ENCODE assay signal across 8 mouse cellular contexts in the genomic region with DNA sequence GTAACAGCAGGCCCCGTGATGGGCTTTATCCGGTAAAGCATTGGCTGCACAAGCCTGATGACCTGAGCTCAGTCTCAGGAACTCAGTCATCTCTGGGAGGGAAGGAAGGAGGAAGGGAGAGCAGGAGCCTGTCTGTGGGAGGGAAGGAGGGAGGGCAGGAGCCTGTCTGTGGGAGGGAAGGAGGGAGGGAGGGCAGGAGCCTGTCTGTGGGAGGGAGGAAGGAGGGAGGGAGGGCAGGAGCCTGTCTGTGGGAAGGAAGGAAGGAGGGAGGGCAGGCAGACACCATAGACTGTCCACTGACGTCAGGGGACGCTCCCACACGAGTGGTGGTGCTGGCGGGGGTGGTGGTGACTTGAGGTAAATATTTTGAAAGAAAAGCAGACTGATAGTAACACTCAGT. TPM values are rescaled to one million over a fixed set of nuclear protein-coding genes. Genes with fewer than 3 reads are reported as not detected.
A peak's percentile ranks its signal among the peaks of the same experiment; 100 is the strongest.
DNase-seq lines count a peak whose midpoint lies in the region; ATAC-seq and TF ChIP-seq lines count a peak whose summit lies in the region.
"Had no signal": no experiment of that assay in that cellular context is flagged by ENCODE, and none has a peak within 500 bp of the region (broad histone marks: within the 10 kb centered on the region; RNA-seq: fewer than 3 reads in every experiment).

No protein-coding gene starts in this region.

- no peak overlapping the region for H3K4me2 ChIP-seq in lung, postnatal 0 days (replicated peaks; ENCODE audit: low read depth, low read length)
- no peak overlapping the region for H3K4me2 ChIP-seq in forebrain, embryonic 12.5 days
- H3K4me2 ChIP-seq in limb, embryonic 15.5 days, result no peak overlapping the region
- no peak overlapping the region for H3K4me2 ChIP-seq in stomach, embryonic 14.5 days (replicated peaks; ENCODE audit: low read depth, low read length)

- no peak overlapping the region for H3K9ac ChIP-seq in lung, postnatal 0 days (replicated peaks; ENCODE audit: low read depth)
- H3K9ac ChIP-seq in forebrain, embryonic 12.5 days, result no peak overlapping the region
- no peak overlapping the region for H3K9ac ChIP-seq in limb, embryonic 15.5 days
- H3K9ac ChIP-seq in stomach, embryonic 14.5 days (replicated peaks; ENCODE audit: low read depth, low read length), result no peak overlapping the region

- 0 out of 2 replicates have a peak, but pooled peaks cover 7% of the 10 kb centered on the region for H3K36me3 ChIP-seq in lung, postnatal 0 days (ENCODE audit: insufficient read depth, low read length)
- peaks cover 77% of the 10 kb centered on the region for H3K36me3 ChIP-seq in forebrain, embryonic 12.5 days (replicated peaks)
- peaks cover 58% of the 10 kb centered on the region for H3K36me3 ChIP-seq in limb, embryonic 15.5 days
- peaks cover 52% of the 10 kb centered on the region for H3K36me3 ChIP-seq in stomach, embryonic 14.5 days (ENCODE audit: control insufficient read depth, insufficient read depth, low read length)

- H3K27ac ChIP-seq in lung, postnatal 0 days (ENCODE audit: low read length), result no peak overlapping the region
- no peak overlapping the region for H3K27ac ChIP-seq in forebrain, embryonic 12.5 days
- no peak overlapping the region for H3K27ac ChIP-seq in limb, embryonic 15.5 days
- H3K27ac ChIP-seq in stomach, embryonic 14.5 days (ENCODE audit: low read length), result no peak overlapping the region

- DNase-seq in lung, postnatal 0 days (ENCODE audit: low spot score), result peak; percentile 29
- DNase-seq in lung, postnatal 25 days (ENCODE audit: low spot score), result no peak
- DNase-seq in testis, postnatal 14 days (ENCODE audit: low spot score), result no peak
- no peak for DNase-seq in gastrocnemius, postnatal 25 days
- DNase-seq: kidney, postnatal 36 days had no signal

- H3K9me3 ChIP-seq in lung, postnatal 0 days (ENCODE audit: low read length), result no peaks in the 10 kb centered on the region
- H3K9me3 ChIP-seq in forebrain, embryonic 12.5 days, result no peaks in the 10 kb centered on the region
- no peaks in the 10 kb centered on the region for H3K9me3 ChIP-seq in limb, embryonic 15.5 days
- no peaks in the 10 kb centered on the region for H3K9me3 ChIP-seq in stomach, embryonic 14.5 days (ENCODE audit: control insufficient read depth, low read depth, low read length)

- peak; percentile 44; the same call in 1 of the 2 replicates for ATAC-seq in lung, postnatal 0 days
- peak; percentile 75 for ATAC-seq in forebrain, embryonic 12.5 days (ENCODE audit: low FRiP score)
- ATAC-seq in limb, embryonic 15.5 days (ENCODE audit: insufficient number of reproducible peaks, low FRiP score, low TSS enrichment, low read depth), result peak; percentile 74; the same call in 1 of the 2 replicates
- ATAC-seq in stomach, embryonic 14.5 days (ENCODE audit: insufficient number of reproducible peaks, insufficient read depth, low FRiP score, low read depth), result peak; percentile 69; the same call in 1 of the 2 replicates

- H3K27me3 ChIP-seq in lung, postnatal 0 days (replicated peaks; ENCODE audit: insufficient read depth, low read length), result no peaks in the 10 kb centered on the region
- no peaks in the 10 kb centered on the region for H3K27me3 ChIP-seq in forebrain, embryonic 12.5 days
- no peaks in the 10 kb centered on the region for H3K27me3 ChIP-seq in limb, embryonic 15.5 days
- H3K27me3 ChIP-seq in stomach, embryonic 14.5 days (ENCODE audit: control insufficient read depth, insufficient read depth, low read length), result no peaks in the 10 kb centered on the region

- H3K4me3 ChIP-seq in lung, postnatal 0 days (ENCODE audit: low read depth, low read length), result no peak overlapping the region
- no peak overlapping the region for H3K4me3 ChIP-seq in forebrain, embryonic 12.5 days (replicated peaks)
- H3K4me3 ChIP-seq in limb, embryonic 15.5 days, result no peak overlapping the region
- H3K4me3 ChIP-seq in stomach, embryonic 14.5 days (ENCODE audit: low read depth, low read length), result no peak overlapping the region

- TF ChIP-seq EP300 in lung, postnatal 0 days (IDR thresholded peaks at IDR 0.05), result no peak

- no peak for TF ChIP-seq CTCF in lung, postnatal 0 days (IDR thresholded peaks at IDR 0.05)

- WGBS in lung, postnatal 0 days, result 67% methylated on average over 6 of the region's 6 CpGs
- WGBS in forebrain, embryonic 12.5 days, result 71% methylated on average over 6 of the region's 6 CpGs
- 82% methylated on average over 6 of the region's 6 CpGs for WGBS in limb, embryonic 15.5 days
- WGBS in stomach, embryonic 14.5 days, result 77% methylated on average over 6 of the region's 6 CpGs

- no peaks in the 10 kb centered on the region for H3K4me1 ChIP-seq in lung, postnatal 0 days (ENCODE audit: insufficient read depth, low read depth, low read length)
- no peaks in the 10 kb centered on the region for H3K4me1 ChIP-seq in forebrain, embryonic 12.5 days
- H3K4me1 ChIP-seq in limb, embryonic 15.5 days, result no peaks in the 10 kb centered on the region
- H3K4me1 ChIP-seq in stomach, embryonic 14.5 days (ENCODE audit: control insufficient read depth, insufficient read depth, low read length), result no peaks in the 10 kb centered on the region

RNA-seq across cellular contexts. Expression of a gene that starts 31.9 kb away (rescaled TPM):
- 5.8 and 5.9 TPM in 2 replicates for polyA plus RNA-seq in lung, postnatal 0 days (2015; fragmentation: Nextera tagmentation; extraction: Ambion mirVana)
- polyA plus RNA-seq in forebrain, embryonic 12.5 days (2016; fragmentation: Nextera tagmentation; extraction: Ambion mirVana), result 4.7 and 5.3 TPM in 2 replicates
- 9.8 and 14.7 TPM in 2 replicates for polyA plus RNA-seq in limb, embryonic 15.5 days (2015; fragmentation: Nextera tagmentation; extraction: Ambion mirVana)
- 5.8 and 6.3 TPM in 2 replicates for polyA plus RNA-seq in stomach, embryonic 14.5 days (2014; fragmentation: Nextera tagmentation; extraction: Ambion mirVana)
- 1 to 10 TPM; 2.3 to 3.1 TPM for total RNA-seq in gastrocnemius, postnatal 25 days (2021)

RNA-seq across cellular contexts. Expression of a gene that starts 36.8 kb away (rescaled TPM):
- 1.1 and 1.6 TPM in 2 replicates for polyA plus RNA-seq in lung, postnatal 0 days (2015; fragmentation: Nextera tagmentation; extraction: Ambion mirVana)
- 43.0 and 45.3 TPM in 2 replicates for polyA plus RNA-seq in forebrain, embryonic 12.5 days (2016; fragmentation: Nextera tagmentation; extraction: Ambion mirVana)
- 19.9 and 21.7 TPM in 2 replicates for polyA plus RNA-seq in limb, embryonic 15.5 days (2015; fragmentation: Nextera tagmentation; extraction: Ambion mirVana)
- polyA plus RNA-seq in stomach, embryonic 14.5 days (2014; fragmentation: Nextera tagmentation; extraction: Ambion mirVana), result 33.1 and 34.1 TPM in 2 replicates
- total RNA-seq in gastrocnemius, postnatal 25 days (2021), result under 1 TPM; 0.33 to 0.54 TPM

RNA-seq across cellular contexts. Expression of a gene that starts 58.4 kb away (rescaled TPM):
- 0.26 and 0.57 TPM in 2 replicates for polyA plus RNA-seq in lung, postnatal 0 days (2015; fragmentation: Nextera tagmentation; extraction: Ambion mirVana)
- 2.1 and 4.3 TPM in 2 replicates for polyA plus RNA-seq in forebrain, embryonic 12.5 days (2016; fragmentation: Nextera tagmentation; extraction: Ambion mirVana)
- 2.6 and 6.4 TPM in 2 replicates for polyA plus RNA-seq in limb, embryonic 15.5 days (2015; fragmentation: Nextera tagmentation; extraction: Ambion mirVana)
- polyA plus RNA-seq in stomach, embryonic 14.5 days (2014; fragmentation: Nextera tagmentation; extraction: Ambion mirVana), result 2.5 and 3.8 TPM in 2 replicates
- under 1 TPM; 0.18 to 0.43 TPM for total RNA-seq in gastrocnemius, postnatal 25 days (2021)
